Mouse (Mus musculus) forebrain, embryonic 14.5 days (tissue): Measurements from ENCODE around the gene Cd2bp2. TPM values are rescaled to one million over a fixed set of nuclear protein-coding genes. Genes with fewer than 3 reads are reported as not detected.
A peak's percentile ranks its signal among the peaks of the same experiment; 100 is the strongest.

Experiments
- ATAC-seq: fragments of 200-750 bp; cut with Nextera tagmentation; 2 replicates; pipeline ENCODE4 v1.8.0; 2017; ENCODE audit warnings: mild to moderate bottlenecking, moderate library complexity
- DNase-seq: peaks from one replicate; pipeline ENCODE4 v3.0.0-alpha.2; 2015; ENCODE audit warnings: low spot score
- H3K27ac ChIP-seq: fragments of 300-500 bp; sonication (generic); 2 replicates; pipeline ENCODE4 v1.5.1; 2014; ENCODE audit warnings: low read depth, mild to moderate bottlenecking, control low read depth, low read length, moderate library complexity
- H3K27me3 ChIP-seq: fragments of 300-500 bp; sonication (generic); replicated peaks from 2 replicates; pipeline ENCODE4 v1.6.1; 2014; ENCODE audit warnings: low read length, control low read depth, mixed read lengths; ENCODE audit not compliant: control insufficient read depth, insufficient read depth
- H3K36me3 ChIP-seq: fragments of 300-500 bp; sonication (generic); 2 replicates; pipeline ENCODE4 v1.6.1; 2014; ENCODE audit warnings: low read length, control low read depth; ENCODE audit not compliant: control insufficient read depth, insufficient read depth
- H3K4me1 ChIP-seq: fragments of 300-500 bp; sonication (generic); 2 replicates; pipeline ENCODE4 v1.6.1; 2014; ENCODE audit warnings: antibody characterized with exemption, low read length, control low read depth; ENCODE audit not compliant: control insufficient read depth, insufficient read depth
- H3K4me2 ChIP-seq: fragments of 300-500 bp; sonication (generic); 2 replicates; pipeline ENCODE4 v1.6.1; 2014; ENCODE audit warnings: mild to moderate bottlenecking, control low read depth, low read length
- H3K4me3 ChIP-seq: fragments of 300-500 bp; sonication (generic); 2 replicates; pipeline ENCODE4 v1.5.1; 2014; ENCODE audit warnings: low read depth, low read length, control low read depth
- H3K9ac ChIP-seq: fragments of 300-500 bp; sonication (generic); 2 replicates; pipeline ENCODE4 v1.6.1; 2014; ENCODE audit warnings: mild to moderate bottlenecking, low read length, control low read depth, moderate library complexity
- H3K9me3 ChIP-seq: fragments of 300-500 bp; sonication (generic); replicated peaks from 2 replicates; pipeline ENCODE4 v1.6.1; 2016; ENCODE audit warnings: low read length, control low read depth, mixed read lengths; ENCODE audit not compliant: control insufficient read depth
- WGBS: fragments of 180-500 bp; shearing (Covaris S2); extraction: QIAGEN DNeasy Blood & Tissue Kit; methylation state at CpG from one replicate; pipeline ENCODE4 v1.1.7; 2014; 5-methylcytosine and 5-hydroxymethylcytosine counted together
- polyA plus RNA-seq: library from polyadenylated mRNA; unstranded; fragments of >200 nt; fragmentation: Nextera tagmentation; extraction: Ambion mirVana; gene quantifications from 2 replicates; pipeline ENCODE4 v1.2.1, GENCODE M21; 2014

The Cd2bp2 gene
- polyA plus RNA-seq, 1 experiment from 2014 or later, result 73.6 TPM

DNA sequence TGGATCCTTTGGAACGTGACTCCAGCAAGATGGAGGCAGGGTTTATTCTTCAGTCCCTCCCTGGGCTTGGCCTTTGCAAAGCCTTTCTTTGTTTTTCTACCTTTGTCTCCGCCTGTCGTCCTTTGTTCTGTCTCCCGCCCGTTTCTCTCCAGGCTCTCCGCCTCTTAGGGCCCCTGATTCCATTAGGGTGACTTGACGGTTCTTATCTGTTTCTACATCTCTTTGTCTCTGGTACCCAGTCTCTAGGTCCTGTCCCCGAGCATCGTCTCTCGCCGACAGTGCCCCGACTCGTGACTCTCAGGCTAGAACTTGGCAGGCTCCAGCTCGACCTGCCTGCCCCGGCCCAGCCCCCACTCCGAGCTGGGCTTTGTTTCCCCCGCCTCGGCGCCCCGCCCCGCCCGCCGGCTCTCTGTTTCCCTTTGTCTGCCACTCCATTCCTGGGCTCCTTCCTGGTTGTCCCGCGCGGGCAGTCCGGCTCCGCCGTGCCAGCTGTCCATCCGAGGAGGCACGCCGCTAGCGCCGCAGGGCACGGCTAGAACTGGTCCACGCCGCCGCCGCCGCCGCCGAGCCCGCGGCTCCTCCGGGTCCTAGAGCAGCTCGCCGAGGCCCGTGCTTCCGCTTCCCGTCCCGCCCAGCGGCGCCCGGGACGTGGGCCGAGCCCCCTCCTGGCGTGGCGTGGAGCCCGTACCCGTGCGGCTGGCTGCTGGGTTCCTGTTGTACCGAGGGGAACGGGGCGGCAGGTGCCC lies 36.9 kb upstream of the Cd2bp2 start, which contains the start of the genes Zfp553 and Sept1:
Gene Zfp553, plus strand, starts transcription at position 440 of the 746 bp plus-strand sequence.
Gene Sept1, minus strand, starts transcription at position 509 of the 746 bp plus-strand sequence.
- Histone ChIP-seq H3K4me1 (peaks cover 25% of the 10 kb centered on the region), H3K36me3 (peaks cover 47% of the 10 kb centered on the region), H3K27ac (peak within 1 kb of the TSS; percentile 99), H3K9ac (peak within 1 kb of the TSS; percentile 97), H3K9me3 (no peaks in the 10 kb centered on the region), H3K4me3 (peak within 1 kb of the TSS; percentile 96), H3K27me3 (no peaks in the 10 kb centered on the region), H3K4me2 (peak within 1 kb of the TSS; percentile 92)
- under 1% methylated on average over 64 of the region's 64 CpGs for WGBS
- DNase-seq (peak; percentile 93), ATAC-seq (peak; percentile 94)

- Histone ChIP-seq H3K4me2 (peak overlapping the region; percentile 92), H3K4me1 (peaks cover 25% of the 10 kb centered on the region), H3K27me3 (no peaks in the 10 kb centered on the region), H3K27ac (peak overlapping the region; percentile 99), H3K36me3 (peaks cover 40% of the 10 kb centered on the region), H3K4me3 (peak overlapping the region; percentile 96), H3K9me3 (no peaks in the 10 kb centered on the region), H3K9ac (peak overlapping the region; percentile 97)
- 3% methylated on average over 20 of the region's 20 CpGs for WGBS
- DNase-seq (no peak), ATAC-seq (no peak)
Measured at GRCm38 (mm10) chr7:127231826-127232621, 36.2 kb upstream of the Cd2bp2 start.

DNA sequence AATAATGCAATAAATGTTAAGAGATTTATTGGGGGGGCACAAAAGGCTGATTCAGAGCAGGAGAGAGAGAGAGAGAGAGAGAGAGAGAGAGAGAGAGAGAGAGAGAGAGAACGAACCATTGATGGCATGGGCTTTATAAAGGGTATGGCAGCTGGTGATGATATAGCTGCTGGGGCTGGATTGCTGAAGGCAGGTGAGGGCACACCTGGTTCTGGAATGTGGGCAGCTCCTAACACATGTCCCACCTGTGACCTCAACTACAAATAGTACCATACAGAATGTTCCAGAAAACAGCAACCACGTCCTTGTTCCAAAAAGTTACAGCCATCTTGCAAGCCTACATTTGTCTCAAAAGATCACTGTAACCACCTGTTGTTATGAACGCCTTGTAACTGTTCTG lies 35.5 kb upstream of the Cd2bp2 start:
- H3K27ac ChIP-seq, result peak overlapping the region; percentile 34; the same call in 1 of the 2 replicates
- H3K9me3 ChIP-seq, result no peaks in the 10 kb centered on the region
- H3K4me3 ChIP-seq, result peak overlapping the region; percentile 96
- 57% methylated on average over 3 of the region's 3 CpGs for WGBS
- H3K27me3 ChIP-seq, result no peaks in the 10 kb centered on the region
- peaks cover 25% of the 10 kb centered on the region for H3K4me1 ChIP-seq
- peak overlapping the region; percentile 97 for H3K9ac ChIP-seq
- DNase-seq (no peak), ATAC-seq (no peak)
- peak overlapping the region; percentile 92 for H3K4me2 ChIP-seq
- peaks cover 33% of the 10 kb centered on the region for H3K36me3 ChIP-seq

- H3K9me3 ChIP-seq, result no peaks in the 10 kb centered on the region
- no peak overlapping the region for H3K4me3 ChIP-seq
- no peak for ATAC-seq
- H3K27ac ChIP-seq, result no peak overlapping the region
- no peak overlapping the region for H3K4me2 ChIP-seq
- H3K4me1 ChIP-seq, result peaks cover 18% of the 10 kb centered on the region
- 71% methylated on average over 4 of the region's 4 CpGs for WGBS
- peaks cover 18% of the 10 kb centered on the region for H3K36me3 ChIP-seq
- H3K9ac ChIP-seq, result no peak overlapping the region
- DNase-seq, result peak; percentile 83
- no peaks in the 10 kb centered on the region for H3K27me3 ChIP-seq
Measured at GRCm38 (mm10) chr7:127228615-127229303, 32.9 kb upstream of the Cd2bp2 start.

DNA sequence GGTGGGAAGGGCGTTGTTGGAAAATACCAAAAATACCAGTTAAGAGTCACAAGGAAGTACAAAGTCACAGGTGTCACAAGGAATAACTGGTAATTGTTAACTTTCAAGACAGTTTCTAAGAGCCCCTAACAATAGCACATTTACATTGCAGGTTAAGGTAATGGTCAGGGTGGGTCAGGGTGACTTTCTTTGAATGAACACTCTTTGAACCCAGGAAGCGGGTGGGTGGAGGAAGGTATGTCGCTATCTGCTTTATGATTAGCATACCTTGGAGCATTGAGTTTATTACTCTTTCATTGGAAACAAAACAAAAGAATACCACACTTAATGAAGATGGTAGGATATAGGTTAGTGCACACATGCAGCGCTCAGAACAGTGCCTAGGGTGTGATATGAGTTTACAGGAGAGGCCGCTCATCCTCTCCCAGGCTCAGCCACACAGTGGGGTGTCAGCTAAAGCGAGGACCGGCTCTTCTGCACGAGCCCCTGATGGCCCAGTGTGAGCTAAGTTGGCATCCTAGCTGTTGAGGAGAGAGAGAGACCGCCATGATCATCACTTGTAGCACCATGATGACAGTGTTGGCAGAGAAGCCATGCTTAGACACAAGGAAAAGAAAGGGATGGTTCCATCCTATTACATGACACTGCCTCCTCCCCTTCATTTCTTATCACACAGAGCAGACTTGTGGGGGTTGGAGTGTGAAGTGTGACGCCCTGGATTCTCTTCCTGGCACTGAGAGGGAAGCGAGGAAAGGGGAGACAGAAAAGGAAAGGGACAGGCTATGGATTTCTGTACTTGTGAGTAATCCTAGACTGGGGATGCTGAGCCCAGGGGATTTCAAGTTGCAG lies 29.5 kb upstream of the Cd2bp2 start:
- Histone ChIP-seq H3K4me2 (no peak overlapping the region), H3K27ac (no peak overlapping the region), H3K27me3 (no peaks in the 10 kb centered on the region), H3K4me3 (no peak overlapping the region), H3K9ac (no peak overlapping the region), H3K36me3 (peaks cover 12% of the 10 kb centered on the region; the same call in 1 of the 2 replicates), H3K4me1 (peaks cover 5% of the 10 kb centered on the region), H3K9me3 (no peaks in the 10 kb centered on the region)
- no peak for ATAC-seq
- 91% methylated on average over 11 of the region's 11 CpGs for WGBS
- no peak for DNase-seq

GRCm38 (mm10) chr7:127224616-127225015 lies 28.8 kb upstream of the Cd2bp2 start:
- Histone ChIP-seq H3K4me2 (no peak overlapping the region), H3K9me3 (no peaks in the 10 kb centered on the region), H3K4me3 (no peak overlapping the region), H3K36me3 (peaks cover 6% of the 10 kb centered on the region; the same call in 1 of the 2 replicates), H3K27ac (no peak overlapping the region), H3K9ac (no peak overlapping the region), H3K27me3 (no peaks in the 10 kb centered on the region), H3K4me1 (no peaks in the 10 kb centered on the region)
- no peak for DNase-seq
- WGBS, result 98% methylated on average over 6 of the region's 6 CpGs
- no peak for ATAC-seq

GRCm38 (mm10) chr7:127223515-127224478 lies 27.9 kb upstream of the Cd2bp2 start:
- no peak overlapping the region for H3K27ac ChIP-seq
- no peak for ATAC-seq
- DNase-seq, result no peak
- H3K4me3 ChIP-seq, result no peak overlapping the region
- H3K9me3 ChIP-seq, result no peaks in the 10 kb centered on the region
- H3K4me1 ChIP-seq, result no peaks in the 10 kb centered on the region
- no peak overlapping the region for H3K4me2 ChIP-seq
- H3K9ac ChIP-seq, result no peak overlapping the region
- H3K27me3 ChIP-seq, result no peaks in the 10 kb centered on the region
- H3K36me3 ChIP-seq, result no peaks in the 10 kb centered on the region; the same call in 1 of the 2 replicates
- 86% methylated on average over 6 of the region's 6 CpGs for WGBS
